Mouse (Mus musculus) T-helper 2 cell (primary cell): ENCODE data around the gene Marveld1.

ENCODE experiments used
- in situ Hi-C: fragments of 300-600 bp; cut with MboI, MseI; formaldehyde crosslinking; loops from one replicate; pipeline ENCODE4 v1.15.1; 2025; ENCODE audit warnings: high pct_unique_total_duplicates

Marveld1 gene

GRCm38 (mm10) chr19:42147170-42147768 is at the start of gene Marveld1:
Gene Marveld1 (plus strand): TSS chr19:42147400.
- in situ Hi-C loops, result no loop called here

- in situ Hi-C loops, result loop anchor here (10.0 to 25.0 kb wide), 2 partner anchors 413 to 1515 kb away; partner anchors contain the start of genes Aldh18a1 and R3hcc1l
Measured at GRCm38 (mm10) chr19:42099406-42099805, 47.8 kb upstream of the Marveld1 start.

GRCm38 (mm10) chr19:42104681-42105080 is 42.5 kb upstream of the Marveld1 start:
- in situ Hi-C loops, result loop anchor here (10.0 kb wide), 1 partner anchor 780 kb away; no protein-coding TSS in a partner anchor

DNA sequence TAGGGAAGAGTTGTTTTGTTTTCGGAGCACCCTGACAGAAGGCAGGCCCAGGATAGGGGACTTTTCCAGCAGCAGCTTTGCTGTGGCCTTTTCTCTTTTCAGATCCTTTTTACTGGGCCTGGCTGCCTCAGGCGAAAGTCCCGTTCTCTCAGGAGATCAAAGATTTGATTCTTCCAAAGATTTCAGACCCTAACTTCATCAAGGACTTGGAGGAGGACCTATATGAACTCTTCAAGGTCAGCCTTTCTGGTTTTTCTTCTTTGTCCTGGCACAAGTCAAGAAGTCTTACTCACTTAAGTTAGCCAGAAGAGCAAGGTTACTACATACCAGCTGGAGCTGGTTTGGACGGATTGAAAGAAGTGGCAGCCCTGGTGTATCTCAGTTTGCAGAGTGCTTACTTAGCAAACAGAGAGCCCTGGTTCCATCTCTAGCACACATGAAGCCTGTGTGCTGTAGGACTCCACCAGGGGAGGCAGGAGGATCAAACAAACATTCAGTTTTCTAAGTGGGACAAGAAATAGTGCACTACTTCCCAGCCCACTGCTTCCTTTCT is 31.3 kb upstream of the Marveld1 start:
- in situ Hi-C loops, result no loop called here

- in situ Hi-C loops, result no loop called here
Measured at GRCm38 (mm10) chr19:42118142-42118541, 29.1 kb upstream of the Marveld1 start.

GRCm38 (mm10) chr19:42118596-42118995 is 28.6 kb upstream of the Marveld1 start:
- in situ Hi-C loops, result no loop called here

- in situ Hi-C loops, result no loop called here
Measured at GRCm38 (mm10) chr19:42120451-42120850, 26.7 kb upstream of the Marveld1 start.

GRCm38 (mm10) chr19:42124684-42125083 is 22.5 kb upstream of the Marveld1 start:
- in situ Hi-C loops, result no loop called here

DNA sequence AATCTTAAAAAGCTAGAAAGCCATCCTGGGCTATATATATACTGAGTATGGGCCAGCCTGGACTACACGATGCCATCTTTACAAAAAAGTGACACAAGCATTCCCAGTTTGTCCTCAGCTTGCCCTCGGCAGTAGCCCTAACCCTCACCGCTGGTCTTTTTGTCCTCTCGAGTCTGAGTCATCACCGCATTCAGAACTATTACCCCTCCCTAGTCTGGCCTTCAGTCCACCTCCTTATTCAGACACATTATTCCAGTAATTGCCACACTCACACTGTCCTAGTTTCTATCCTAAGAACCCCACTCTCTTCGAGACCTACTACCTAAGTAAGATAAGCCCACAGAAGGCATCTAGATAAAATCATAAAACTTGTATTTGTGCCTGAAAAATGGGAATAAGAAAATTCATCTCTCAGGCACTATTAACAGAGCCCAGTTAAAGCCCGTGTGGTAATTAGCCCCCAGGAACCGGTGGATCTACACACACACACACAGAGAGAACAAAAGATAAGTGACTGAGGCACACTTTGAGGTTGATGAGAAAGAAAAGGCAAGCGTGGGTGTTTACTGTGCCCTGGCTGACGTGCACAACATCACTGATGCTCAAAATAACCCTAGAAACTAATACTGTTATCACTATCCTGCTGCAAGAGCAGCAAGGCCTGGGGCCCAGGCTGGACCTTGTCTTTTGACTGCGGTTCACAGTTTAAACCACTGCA is 21.5 kb upstream of the Marveld1 start:
- in situ Hi-C loops, result no loop called here

DNA sequence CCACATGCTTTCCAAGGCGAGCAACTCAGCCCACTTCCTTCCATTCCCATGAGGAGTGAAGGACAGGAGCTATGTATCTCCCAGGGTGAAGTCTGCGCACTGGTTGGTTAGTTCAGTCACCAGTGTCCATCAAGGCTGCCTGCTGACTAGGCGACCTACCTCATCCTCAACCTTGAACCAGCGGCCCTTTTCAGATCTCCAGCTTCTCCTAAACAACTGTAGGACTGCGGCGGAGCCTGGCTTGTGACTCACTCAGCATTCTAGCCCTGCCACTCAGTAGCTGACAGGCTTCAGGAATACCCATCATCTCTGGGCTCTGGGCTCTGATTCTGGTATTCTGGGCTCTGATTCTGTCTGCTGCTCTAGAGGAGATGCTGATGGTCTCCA is 21.0 kb upstream of the Marveld1 start:
- in situ Hi-C loops, result no loop called here

DNA sequence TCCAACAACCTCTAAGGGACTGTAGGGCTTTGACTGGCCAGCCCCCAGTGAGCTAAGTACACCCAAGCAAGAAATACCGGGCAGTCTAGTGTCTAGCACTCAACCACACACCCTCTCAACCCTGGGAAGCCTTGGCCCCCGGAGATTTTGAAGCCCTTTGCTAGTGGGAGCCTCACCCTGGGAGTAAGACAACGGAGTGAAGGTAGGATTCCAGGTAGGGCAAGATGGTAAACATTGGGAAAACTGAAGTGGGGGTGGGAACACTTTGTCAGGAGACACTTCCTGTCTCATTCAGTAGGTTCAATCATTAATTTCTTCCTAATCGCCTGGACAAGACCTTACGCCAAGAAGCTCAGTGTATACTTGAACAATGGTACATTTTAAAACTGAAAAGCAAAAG is 20.2 kb upstream of the Marveld1 start:
- in situ Hi-C loops, result no loop called here

- in situ Hi-C loops, result no loop called here
Measured at GRCm38 (mm10) chr19:42128052-42128740, 19.0 kb upstream of the Marveld1 start.

- in situ Hi-C loops, result no loop called here
Measured at GRCm38 (mm10) chr19:42128787-42129508, 18.3 kb upstream of the Marveld1 start, which contains the start of gene Avpi1. Gene Avpi1 (minus strand): TSS chr19:42129059.

DNA sequence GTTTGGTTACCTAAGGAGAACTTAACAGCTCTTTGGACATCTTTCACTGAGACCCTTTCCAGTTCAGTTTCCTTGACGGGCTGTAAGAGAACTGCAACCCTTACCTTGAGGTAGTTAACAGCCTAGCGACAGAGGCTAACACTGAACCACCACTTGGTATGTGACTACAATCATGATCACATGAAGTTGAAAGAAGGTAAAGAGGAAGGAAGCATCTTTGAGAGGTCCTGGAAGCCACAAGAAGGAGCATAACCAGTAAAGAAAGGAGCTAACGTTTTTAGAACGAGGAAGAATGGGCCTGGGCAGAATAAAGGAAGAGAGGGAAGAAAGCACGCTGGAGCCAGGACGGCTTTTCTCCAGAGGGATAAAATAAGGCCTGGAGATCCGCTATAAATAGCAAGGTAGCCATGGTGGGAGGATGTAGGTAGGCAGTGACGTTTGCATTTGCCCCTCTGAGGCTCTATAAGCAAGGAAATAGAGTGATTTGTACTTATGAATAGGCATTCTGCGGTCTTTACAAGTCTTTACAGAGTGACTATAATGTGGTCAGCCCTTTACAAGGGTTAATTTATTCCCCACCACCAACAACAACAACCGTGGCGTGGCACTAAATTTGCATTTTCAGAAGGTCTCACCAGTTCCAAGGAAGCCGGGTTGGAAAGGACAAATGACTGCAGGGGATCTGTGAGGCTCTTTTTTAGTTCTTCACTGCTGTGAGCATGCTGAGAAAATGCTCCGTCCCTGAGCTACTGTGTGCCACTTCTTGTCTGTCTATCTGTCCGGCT is 17.5 kb upstream of the Marveld1 start:
- in situ Hi-C loops, result no loop called here

DNA sequence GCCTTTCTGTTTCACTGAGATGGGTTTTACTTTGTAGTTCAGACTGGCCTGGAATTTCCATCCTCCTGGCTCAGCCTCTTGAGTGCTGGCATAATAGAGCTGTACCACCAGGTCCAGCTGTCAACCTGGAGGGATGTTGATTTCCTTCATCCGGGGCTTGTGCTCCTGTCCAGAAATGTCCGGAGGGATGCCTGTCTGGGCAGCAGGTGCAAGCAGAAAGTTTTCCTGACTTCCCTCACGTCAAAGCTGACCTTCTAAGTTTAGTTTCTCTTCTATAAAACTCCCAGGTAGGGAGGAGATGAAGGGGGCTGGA is 16.9 kb upstream of the Marveld1 start:
- in situ Hi-C loops, result no loop called here

- in situ Hi-C loops, result no loop called here
Measured at GRCm38 (mm10) chr19:42131101-42131500, 16.1 kb upstream of the Marveld1 start.

DNA sequence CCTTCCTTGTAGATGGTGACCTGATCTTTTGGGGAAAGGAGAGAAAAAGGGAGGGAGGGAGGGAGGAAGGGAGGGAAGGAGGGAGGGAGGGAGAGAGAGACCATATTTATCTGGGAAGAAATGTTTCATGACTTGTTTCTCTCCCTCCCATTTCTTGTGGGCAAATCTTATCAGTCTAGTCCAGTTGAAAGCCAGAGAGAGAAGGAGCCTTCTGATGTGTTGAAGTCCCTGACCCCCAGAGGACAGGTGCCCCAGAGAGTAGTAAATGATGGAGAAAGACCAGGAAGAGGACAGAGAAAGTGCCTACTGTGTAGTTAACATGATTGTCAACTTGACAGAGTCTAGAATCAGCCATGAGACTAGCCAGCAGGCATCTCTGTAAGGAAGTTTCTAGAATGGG is 12.1 kb upstream of the Marveld1 start:
- in situ Hi-C loops, result no loop called here

GRCm38 (mm10) chr19:42136126-42136525 is 11.1 kb upstream of the Marveld1 start:
- in situ Hi-C loops, result no loop called here

GRCm38 (mm10) chr19:42137167-42137672 is 10.0 kb upstream of the Marveld1 start:
- in situ Hi-C loops, result no loop called here

DNA sequence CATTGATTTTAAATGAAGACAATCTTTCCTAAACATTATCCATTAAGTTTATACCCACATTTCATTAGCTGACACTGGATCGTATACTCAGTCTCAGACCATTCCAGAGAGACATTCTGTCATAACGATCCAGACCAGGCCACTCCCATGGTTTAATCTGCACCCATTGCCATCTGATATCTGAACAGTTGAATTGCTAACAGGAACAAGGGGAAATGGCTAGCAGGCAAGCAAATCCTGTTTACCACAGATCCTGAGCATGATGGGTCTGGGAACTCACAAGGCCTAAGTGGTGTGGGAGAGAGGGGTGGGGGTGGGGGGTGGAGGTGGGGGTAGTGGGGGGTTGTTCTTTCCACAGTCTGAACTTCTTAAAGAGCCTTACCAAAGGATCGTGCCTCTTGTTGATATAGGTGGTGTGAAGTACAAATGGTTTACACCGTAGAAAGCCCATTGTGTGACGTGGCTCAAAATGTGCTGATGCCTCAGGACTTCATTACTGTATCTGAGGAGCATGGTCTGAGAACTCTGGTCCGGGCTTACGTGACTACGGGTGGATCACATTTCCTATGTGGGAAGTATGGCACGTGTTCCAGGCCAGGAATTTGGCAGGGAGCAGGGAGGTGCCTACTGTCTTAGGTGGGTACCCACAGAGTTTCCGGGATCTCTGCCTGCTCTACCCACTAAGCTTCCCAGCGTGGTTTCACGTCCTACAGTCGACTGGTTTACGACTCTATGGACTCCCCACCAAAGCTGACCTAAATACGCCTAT is 8.5 kb upstream of the Marveld1 start:
- in situ Hi-C loops, result no loop called here
